In the genomic region with DNA sequence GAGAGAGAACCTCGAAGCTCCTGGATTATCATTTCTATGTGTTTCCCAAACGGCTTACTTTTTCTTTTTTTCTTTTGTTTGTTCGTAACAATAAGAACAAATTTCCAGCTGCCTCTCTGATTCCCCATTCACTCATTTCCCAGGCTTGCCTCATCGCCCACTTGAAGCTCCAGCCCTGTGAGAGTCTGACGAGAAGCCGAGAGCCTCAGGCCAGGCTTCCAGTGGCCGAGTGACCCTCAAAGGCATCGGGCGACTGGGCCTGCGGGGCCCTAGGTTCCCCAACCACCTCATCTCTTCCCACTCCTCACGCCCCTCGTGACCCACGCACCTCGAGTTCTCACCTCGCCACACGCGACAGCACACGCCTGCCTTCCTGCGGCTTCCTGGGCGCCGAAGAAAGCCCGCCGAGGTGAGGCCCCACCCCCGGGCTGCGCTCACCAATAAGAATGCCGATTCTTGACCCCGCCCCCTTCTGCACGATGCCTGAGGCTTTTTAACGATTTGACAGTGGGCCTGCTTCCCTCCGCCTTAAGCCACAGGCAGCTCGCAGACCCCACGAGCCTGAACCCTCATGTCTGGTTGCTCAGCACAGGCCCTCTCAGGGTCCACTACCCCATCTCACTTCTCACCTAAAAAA, we compare ENCODE assay signal across 9 mouse cellular contexts. TPM values are rescaled to one million over a fixed set of nuclear protein-coding genes. Genes with fewer than 3 reads are reported as not detected.
DNase-seq lines count a peak whose midpoint lies in the region; ATAC-seq and TF ChIP-seq lines count a peak whose summit lies in the region.
"Had no signal": no experiment of that assay in that cellular context is flagged by ENCODE, and none has a peak within 500 bp of the region (broad histone marks: within the 10 kb centered on the region; RNA-seq: fewer than 3 reads in every experiment).

No protein-coding gene starts in this region.

- H3K4me2 ChIP-seq in kidney, embryonic 14.5 days (replicated peaks; ENCODE audit: low read depth, low read length), result peak overlapping the region; percentile 46
- peak overlapping the region; percentile 52 for H3K4me2 ChIP-seq in limb, embryonic 15.5 days
- H3K4me2 ChIP-seq in neural tube, embryonic 11.5 days (ENCODE audit: low read depth), result peak overlapping the region; percentile 37

- no peak for TF ChIP-seq POLR2A in thymus, adult 2 months (IDR thresholded peaks at IDR 0.05; ENCODE audit: control insufficient read depth, extremely low read depth, insufficient read depth, low read length, poor library complexity)

- H3K36me3 ChIP-seq in kidney, embryonic 14.5 days (ENCODE audit: control insufficient read depth, insufficient read depth, low read length), result no peaks in the 10 kb centered on the region
- no peaks in the 10 kb centered on the region for H3K36me3 ChIP-seq in limb, embryonic 15.5 days
- H3K36me3 ChIP-seq in neural tube, embryonic 11.5 days (ENCODE audit: control insufficient read depth, insufficient read depth, low read length), result no peaks in the 10 kb centered on the region
- no peaks in the 10 kb centered on the region for H3K36me3 ChIP-seq in thymus, adult 2 months (ENCODE audit: control insufficient read depth, insufficient read depth, low read length)

- H3K27ac ChIP-seq in kidney, embryonic 14.5 days (ENCODE audit: low read depth, low read length), result no peak overlapping the region
- no peak overlapping the region for H3K27ac ChIP-seq in limb, embryonic 15.5 days
- no peak overlapping the region for H3K27ac ChIP-seq in neural tube, embryonic 11.5 days (ENCODE audit: low read depth, low read length)
- H3K27ac ChIP-seq in thymus, adult 2 months (ENCODE audit: control insufficient read depth, insufficient read depth, low read length), result no peak overlapping the region

- no peaks in the 10 kb centered on the region for H3K9me3 ChIP-seq in kidney, embryonic 14.5 days (ENCODE audit: control insufficient read depth, low read length)
- no peaks in the 10 kb centered on the region for H3K9me3 ChIP-seq in limb, embryonic 15.5 days
- H3K9me3 ChIP-seq in neural tube, embryonic 11.5 days (ENCODE audit: control insufficient read depth, low read length), result no peaks in the 10 kb centered on the region

- H3K9ac ChIP-seq in kidney, embryonic 14.5 days (ENCODE audit: low read depth, low read length), result peak overlapping the region; percentile 37; the same call in 1 of the 2 replicates
- H3K9ac ChIP-seq in limb, embryonic 15.5 days, result no peak overlapping the region
- H3K9ac ChIP-seq in neural tube, embryonic 11.5 days (ENCODE audit: low read length), result no peak overlapping the region; the same call in 1 of the 2 replicates

- H3K4me1 ChIP-seq in kidney, embryonic 14.5 days (ENCODE audit: control insufficient read depth, insufficient read depth, low read length), result no peaks in the 10 kb centered on the region
- H3K4me1 ChIP-seq in limb, embryonic 15.5 days, result 0 out of 2 replicates have a peak, but pooled peaks cover 6% of the 10 kb centered on the region
- H3K4me1 ChIP-seq in neural tube, embryonic 11.5 days (ENCODE audit: control insufficient read depth, insufficient read depth, low read length), result 0 out of 2 replicates have a peak, but pooled peaks cover 5% of the 10 kb centered on the region
- H3K4me1 ChIP-seq in thymus, adult 2 months (replicated peaks; ENCODE audit: control insufficient read depth, insufficient read depth, low read length), result peaks cover 3% of the 10 kb centered on the region; the same call in 1 of the 2 replicates

- DNase-seq in kidney, adult 18-20 months, result no peak
- peak; percentile 65 for DNase-seq in neural tube, embryonic 11.5 days (ENCODE audit: low spot score)
- no peak for DNase-seq in thymus, adult 2 months
- DNase-seq in cerebellum, adult 9-10 months, result no peak
- no peak for DNase-seq in adrenal gland, postnatal 10 days

- 50% methylated on average over 32 of the region's 32 CpGs for WGBS in kidney, embryonic 14.5 days
- WGBS in limb, embryonic 15.5 days, result 50% methylated on average over 32 of the region's 32 CpGs
- 42% methylated on average over 32 of the region's 32 CpGs for WGBS in neural tube, embryonic 11.5 days
- WGBS in thymus, adult 2 months, result 67% methylated on average over 32 of the region's 32 CpGs

- peak; percentile 77 for ATAC-seq in kidney, embryonic 14.5 days (ENCODE audit: low FRiP score, low TSS enrichment)
- peak; percentile 82 for ATAC-seq in erythroid progenitor cell, adult 5-6 weeks (replicated peaks; ENCODE audit: low FRiP score, poor library complexity, severe bottlenecking)
- no peak for ATAC-seq in limb, embryonic 15.5 days (ENCODE audit: insufficient number of reproducible peaks, low FRiP score, low TSS enrichment, low read depth)
- ATAC-seq in neural tube, embryonic 11.5 days (ENCODE audit: insufficient read depth, low FRiP score, low TSS enrichment), result no peak
- ATAC-seq: Patski had no signal

- H3K4me3 ChIP-seq in kidney, embryonic 14.5 days (ENCODE audit: low read length), result peak overlapping the region; percentile 23
- H3K4me3 ChIP-seq in limb, embryonic 15.5 days, result peak overlapping the region; percentile 30
- H3K4me3 ChIP-seq in neural tube, embryonic 11.5 days (ENCODE audit: low read depth, low read length), result peak overlapping the region; percentile 3; the same call in 1 of the 2 replicates
- H3K4me3 ChIP-seq in thymus, adult 2 months (ENCODE audit: control insufficient read depth, insufficient read depth, low read length), result no peak overlapping the region

- H3K27me3 ChIP-seq in kidney, embryonic 14.5 days (ENCODE audit: control insufficient read depth, insufficient read depth, low read length), result no peaks in the 10 kb centered on the region
- no peaks in the 10 kb centered on the region for H3K27me3 ChIP-seq in limb, embryonic 15.5 days
- no peaks in the 10 kb centered on the region for H3K27me3 ChIP-seq in neural tube, embryonic 11.5 days (ENCODE audit: control insufficient read depth, insufficient read depth, low read length)
- no peaks in the 10 kb centered on the region for H3K27me3 ChIP-seq in thymus, adult 2 months (ENCODE audit: control insufficient read depth, insufficient read depth, low read length)

- TF ChIP-seq CTCF in thymus, adult 2 months (IDR thresholded peaks at IDR 0.05; ENCODE audit: borderline replicate concordance, control insufficient read depth, extremely low read depth, insufficient read depth, low read length, poor library complexity), result no peak

RNA-seq across cellular contexts. Expression of a gene that starts 3.3 kb away (rescaled TPM):
- 1.8 and 2.9 TPM in 2 replicates for polyA plus RNA-seq in kidney, embryonic 14.5 days (2014; fragmentation: Nextera tagmentation; extraction: Ambion mirVana)
- not detected in 2 replicates for total RNA-seq in erythroid progenitor cell, adult 5-6 weeks (2015; ENCODE audit: low replicate concordance)
- 1.1 TPM in 1 of 2 replicates, not detected in the other for total RNA-seq in erythroid progenitor cell, adult 5-6 weeks (2017; ENCODE audit: low replicate concordance)
- polyA plus RNA-seq in limb, embryonic 15.5 days (2015; fragmentation: Nextera tagmentation; extraction: Ambion mirVana), result 1.2 and 1.3 TPM in 2 replicates
- 0.62 and 0.77 TPM in 2 replicates for polyA plus RNA-seq in neural tube, embryonic 11.5 days (2014; fragmentation: Nextera tagmentation; extraction: Ambion mirVana)
- polyA plus RNA-seq in thymus, adult 2 months (2012; rRNA removed), result 0.09 and 0.12 TPM in 2 replicates
- total RNA-seq in adrenal gland, postnatal 10 days (2021), result not detected
- polyA plus RNA-seq: Patski had no signal

RNA-seq across cellular contexts. Expression of a gene that starts 4.7 kb away (rescaled TPM):
- not detected in 2 replicates for polyA plus RNA-seq in kidney, embryonic 14.5 days (2014; fragmentation: Nextera tagmentation; extraction: Ambion mirVana)
- total RNA-seq in erythroid progenitor cell, adult 5-6 weeks (2015; ENCODE audit: low replicate concordance), result not detected in 2 replicates
- total RNA-seq in erythroid progenitor cell, adult 5-6 weeks (2017; ENCODE audit: low replicate concordance), result not detected in 2 replicates
- not detected in 2 replicates for polyA plus RNA-seq in limb, embryonic 15.5 days (2015; fragmentation: Nextera tagmentation; extraction: Ambion mirVana)
- polyA plus RNA-seq in neural tube, embryonic 11.5 days (2014; fragmentation: Nextera tagmentation; extraction: Ambion mirVana), result not detected in 2 replicates
- polyA plus RNA-seq in thymus, adult 2 months (2012; rRNA removed), result not detected in 2 replicates
- not detected for total RNA-seq in adrenal gland, postnatal 10 days (2021)
- polyA plus RNA-seq: Patski had no signal

RNA-seq across cellular contexts. Expression of a gene that starts 28.8 kb away (rescaled TPM):
- polyA plus RNA-seq in kidney, embryonic 14.5 days (2014; fragmentation: Nextera tagmentation; extraction: Ambion mirVana), result 50.7 and 54.7 TPM in 2 replicates
- 3.4 and 23.4 TPM in 2 replicates for total RNA-seq in erythroid progenitor cell, adult 5-6 weeks (2015; ENCODE audit: low replicate concordance)
- 9.5 and 14.6 TPM in 2 replicates for total RNA-seq in erythroid progenitor cell, adult 5-6 weeks (2017; ENCODE audit: low replicate concordance)
- 56.3 and 57.8 TPM in 2 replicates for polyA plus RNA-seq in limb, embryonic 15.5 days (2015; fragmentation: Nextera tagmentation; extraction: Ambion mirVana)
- polyA plus RNA-seq in neural tube, embryonic 11.5 days (2014; fragmentation: Nextera tagmentation; extraction: Ambion mirVana), result 50.2 and 58.2 TPM in 2 replicates
- 39.6 and 40.2 TPM in 2 replicates for polyA plus RNA-seq in thymus, adult 2 months (2012; rRNA removed)
- total RNA-seq in adrenal gland, postnatal 10 days (2021), result 10 to 100 TPM; 39.3 to 43.6 TPM

RNA-seq across cellular contexts. Expression of a gene that starts 29.8 kb away (rescaled TPM):
- 21.6 and 22.9 TPM in 2 replicates for polyA plus RNA-seq in kidney, embryonic 14.5 days (2014; fragmentation: Nextera tagmentation; extraction: Ambion mirVana)
- 2.5 and 2.9 TPM in 2 replicates for total RNA-seq in erythroid progenitor cell, adult 5-6 weeks (2015; ENCODE audit: low replicate concordance)
- 5.4 TPM in 1 of 2 replicates, not detected in the other for total RNA-seq in erythroid progenitor cell, adult 5-6 weeks (2017; ENCODE audit: low replicate concordance)
- 30.6 and 32.5 TPM in 2 replicates for polyA plus RNA-seq in limb, embryonic 15.5 days (2015; fragmentation: Nextera tagmentation; extraction: Ambion mirVana)
- 25.4 and 28.9 TPM in 2 replicates for polyA plus RNA-seq in neural tube, embryonic 11.5 days (2014; fragmentation: Nextera tagmentation; extraction: Ambion mirVana)
- 16.9 and 21.0 TPM in 2 replicates for polyA plus RNA-seq in thymus, adult 2 months (2012; rRNA removed)
- total RNA-seq in adrenal gland, postnatal 10 days (2021), result 10 to 100 TPM; 25.6 to 34.8 TPM

RNA-seq across cellular contexts. Expression of a gene that starts 38.9 kb away (rescaled TPM):
- polyA plus RNA-seq in kidney, embryonic 14.5 days (2014; fragmentation: Nextera tagmentation; extraction: Ambion mirVana), result 0.36 and 0.79 TPM in 2 replicates
- total RNA-seq in erythroid progenitor cell, adult 5-6 weeks (2015; ENCODE audit: low replicate concordance), result 2.1 and 2.2 TPM in 2 replicates
- total RNA-seq in erythroid progenitor cell, adult 5-6 weeks (2017; ENCODE audit: low replicate concordance), result 1.2 and 4.6 TPM in 2 replicates
- polyA plus RNA-seq in limb, embryonic 15.5 days (2015; fragmentation: Nextera tagmentation; extraction: Ambion mirVana), result 0.72 and 0.74 TPM in 2 replicates
- polyA plus RNA-seq in neural tube, embryonic 11.5 days (2014; fragmentation: Nextera tagmentation; extraction: Ambion mirVana), result 0.84 and 1.3 TPM in 2 replicates
- 0.70 and 1.9 TPM in 2 replicates for polyA plus RNA-seq in thymus, adult 2 months (2012; rRNA removed)
- total RNA-seq in adrenal gland, postnatal 10 days (2021), result 1 to 10 TPM in 1 of 2 experiments, under 1 TPM in 1; 0.63 to 1.4 TPM

Comparison
In these comparisons a context has a peak if more than half of its experiments do, and no peak if none do; other contexts are left out.
1. ATAC-seq: peak in kidney, embryonic 14.5 days (single experiment) and erythroid progenitor cell, adult 5-6 weeks (single experiment); none in limb, embryonic 15.5 days (single experiment) and neural tube, embryonic 11.5 days (single experiment).
2. Peak in every context shown above with its lines, with median percentiles within 50 percentile points of each other: H3K4me2 ChIP-seq.